Mouse (Mus musculus): ENCODE measurements at regions not wholly inside any gene's neighbourhood (a gene's known extent, or its start where the extent isn't known, plus 50 kb on each side); places are given as distances from the start of the nearest gene placed in this dataset.

DNA sequence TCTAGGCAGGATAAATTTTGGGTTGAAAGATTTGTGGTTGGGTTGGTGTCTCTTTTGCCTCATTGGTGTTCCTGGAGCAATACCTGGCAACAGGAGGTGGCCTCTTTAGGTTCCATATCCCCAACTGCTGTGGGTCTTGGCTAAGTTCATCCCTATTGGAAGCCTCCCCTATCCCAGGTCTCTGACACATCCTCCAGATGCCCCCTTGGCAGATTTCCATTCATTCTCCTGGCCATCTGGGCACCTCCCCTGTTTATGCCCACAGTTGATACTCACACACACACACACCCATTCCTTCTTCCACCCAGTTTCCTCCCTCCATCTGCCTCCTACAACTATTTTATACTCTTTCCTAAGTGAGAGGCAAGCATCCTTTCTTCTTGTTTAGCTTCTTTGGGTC is 984.9 kb upstream of the Gm12353 start:
- Histone ChIP-seq H3K9ac (ENCODE audit: low read depth, low read length) (no peak overlapping the region), H3K4me1 (ENCODE audit: control insufficient read depth, insufficient read depth, low read length) (no peaks in the 10 kb centered on the region), H3K4me2 (ENCODE audit: low read depth, low read length) (no peak overlapping the region), H3K9me3 (ENCODE audit: control insufficient read depth, low read length) (no peaks in the 10 kb centered on the region), H3K27ac (replicated peaks; ENCODE audit: low read depth, low read length) (no peak overlapping the region), H3K27me3 (replicated peaks; ENCODE audit: control insufficient read depth, insufficient read depth, low read length) (no peaks in the 10 kb centered on the region), H3K4me3 (ENCODE audit: low read depth, low read length) (no peak overlapping the region), H3K36me3 (ENCODE audit: control insufficient read depth, insufficient read depth, low read length) (no peaks in the 10 kb centered on the region)
- no peak for DNase-seq (ENCODE audit: low spot score)
- no peak for ATAC-seq (ENCODE audit: low read depth)

DNA sequence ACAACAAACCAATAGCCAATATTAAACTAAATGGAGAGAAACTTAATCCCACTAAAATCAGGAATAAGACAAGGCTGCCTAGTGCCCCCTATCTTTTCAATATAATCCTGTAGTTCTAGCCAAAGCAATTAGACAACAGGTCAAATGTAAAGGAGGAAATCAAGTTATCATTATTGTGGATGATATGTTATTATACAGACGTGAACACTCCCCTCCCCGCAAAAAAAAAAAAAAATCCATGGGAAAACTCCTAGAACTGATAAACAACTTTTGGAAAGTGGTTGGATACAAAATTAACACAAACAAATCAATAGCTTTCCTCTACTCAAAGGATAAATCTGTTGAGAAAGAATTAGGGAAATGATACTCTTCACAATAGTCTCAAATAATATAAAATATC is 966.2 kb upstream of the Gm12353 start:
- Histone ChIP-seq H3K27me3 (replicated peaks; ENCODE audit: control insufficient read depth, insufficient read depth, low read length) (no peaks in the 10 kb centered on the region), H3K4me1 (ENCODE audit: control insufficient read depth, insufficient read depth, low read length) (no peaks in the 10 kb centered on the region), H3K4me3 (ENCODE audit: low read depth, low read length) (no peak overlapping the region), H3K36me3 (ENCODE audit: control insufficient read depth, insufficient read depth, low read length) (no peaks in the 10 kb centered on the region), H3K4me2 (ENCODE audit: low read depth, low read length) (no peak overlapping the region), H3K9me3 (ENCODE audit: control insufficient read depth, low read length) (no peaks in the 10 kb centered on the region), H3K27ac (replicated peaks; ENCODE audit: low read depth, low read length) (no peak overlapping the region), H3K9ac (ENCODE audit: low read depth, low read length) (no peak overlapping the region)
- WGBS, result 92% methylated on average over 2 of the region's 2 CpGs
- ATAC-seq (ENCODE audit: low read depth) (no peak), DNase-seq (ENCODE audit: low spot score) (no peak)

DNA sequence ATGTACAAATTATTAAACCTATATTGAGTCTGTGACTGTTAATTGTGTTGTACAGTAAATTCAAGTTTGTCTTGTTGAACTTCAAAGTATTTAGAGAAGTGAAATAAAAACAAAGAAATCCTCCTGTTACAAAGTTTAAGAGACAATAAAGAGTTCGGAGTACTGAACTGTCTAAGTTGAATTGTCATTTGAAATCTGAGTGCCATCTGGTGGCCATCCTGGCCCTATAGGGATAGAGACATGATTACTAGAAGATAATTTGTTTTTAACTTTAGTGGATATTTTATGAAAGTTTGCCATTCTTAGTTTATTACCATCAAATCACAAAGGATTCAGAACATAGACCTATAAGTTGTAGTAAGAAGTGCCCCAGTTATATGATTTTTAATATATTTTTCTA is 956.1 kb upstream of the Gm12353 start:
- Histone ChIP-seq H3K4me3 (ENCODE audit: low read depth, low read length) (no peak overlapping the region), H3K27ac (replicated peaks; ENCODE audit: low read depth, low read length) (no peak overlapping the region), H3K9me3 (ENCODE audit: control insufficient read depth, low read length) (no peaks in the 10 kb centered on the region), H3K4me2 (ENCODE audit: low read depth, low read length) (no peak overlapping the region), H3K9ac (ENCODE audit: low read depth, low read length) (no peak overlapping the region), H3K36me3 (ENCODE audit: control insufficient read depth, insufficient read depth, low read length) (no peaks in the 10 kb centered on the region), H3K4me1 (ENCODE audit: control insufficient read depth, insufficient read depth, low read length) (no peaks in the 10 kb centered on the region), H3K27me3 (replicated peaks; ENCODE audit: control insufficient read depth, insufficient read depth, low read length) (no peaks in the 10 kb centered on the region)
- no peak for ATAC-seq (ENCODE audit: low read depth)
- 37% methylated on average over 1 of the region's 1 CpGs for WGBS
- peak; percentile 41 for DNase-seq (ENCODE audit: low spot score)

DNA sequence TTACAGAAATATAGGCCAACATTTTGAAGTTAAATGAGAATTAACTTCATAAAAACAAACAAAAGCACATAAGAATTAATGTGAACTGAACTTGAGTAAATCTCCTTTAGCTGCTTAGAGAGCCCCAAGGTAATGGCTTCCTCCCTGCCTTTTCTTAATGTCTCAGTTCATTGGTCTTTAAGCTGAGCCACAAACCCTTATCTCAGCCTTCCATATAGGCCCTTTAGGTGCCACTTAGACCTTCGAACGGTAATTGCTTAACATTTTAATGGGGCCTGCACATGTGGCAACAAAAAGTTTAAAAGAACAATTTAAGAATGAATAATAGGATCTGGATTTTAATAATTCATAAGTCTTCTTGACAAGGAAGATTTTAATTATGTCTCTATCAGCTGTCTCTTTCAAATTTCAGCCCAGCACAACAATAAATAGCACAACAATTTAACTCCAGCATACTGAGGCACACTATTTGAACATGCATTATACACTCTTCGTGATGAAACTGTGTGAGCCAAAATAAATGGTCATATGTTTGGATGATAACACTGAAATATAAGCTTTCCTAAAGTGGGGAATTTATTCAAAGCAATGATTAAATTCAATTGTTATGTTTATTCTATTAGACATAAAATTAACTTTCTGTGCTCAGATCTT is 919.2 kb upstream of the Gm12353 start:
- no peak overlapping the region for H3K27ac ChIP-seq (replicated peaks; ENCODE audit: low read depth, low read length)

DNA sequence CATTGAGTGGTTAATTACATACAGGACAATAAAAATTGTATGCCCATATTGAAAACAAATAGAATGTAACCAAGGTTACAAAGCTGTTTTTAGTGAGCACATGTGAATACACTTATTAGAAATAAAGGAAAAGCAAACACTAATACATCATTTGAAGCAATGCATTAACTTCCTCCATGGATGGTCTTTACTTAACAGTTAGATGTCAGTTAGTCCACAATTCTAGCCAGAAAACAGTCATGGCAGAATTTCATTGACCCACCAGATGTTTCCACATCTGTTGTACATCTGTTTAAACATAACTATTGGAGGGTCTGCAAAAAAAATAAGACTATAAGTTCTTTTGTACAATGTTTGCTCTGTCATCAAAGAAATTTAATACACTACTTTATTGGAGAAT is 911.2 kb upstream of the Gm12353 start:
- no peaks in the 10 kb centered on the region; the same call in 1 of the 2 replicates for H3K4me1 ChIP-seq (ENCODE audit: control insufficient read depth, insufficient read depth, low read length)
- DNase-seq (ENCODE audit: low spot score), result peak; percentile 13

More for the DNA sequence above, 919.2 kb upstream of the Gm12353 start:
- 74% methylated on average over 3 of the region's 3 CpGs for WGBS
- H3K27me3 ChIP-seq (replicated peaks; ENCODE audit: control insufficient read depth, insufficient read depth, low read length), result no peaks in the 10 kb centered on the region
- no peaks in the 10 kb centered on the region for H3K4me1 ChIP-seq (ENCODE audit: control insufficient read depth, insufficient read depth, low read length)
- no peak overlapping the region for H3K4me2 ChIP-seq (ENCODE audit: low read depth, low read length)
- ATAC-seq (ENCODE audit: low read depth) (no peak), DNase-seq (ENCODE audit: low spot score) (no peak)
- H3K36me3 ChIP-seq (ENCODE audit: control insufficient read depth, insufficient read depth, low read length), result no peaks in the 10 kb centered on the region
- H3K9ac ChIP-seq (ENCODE audit: low read depth, low read length), result no peak overlapping the region
- H3K9me3 ChIP-seq (ENCODE audit: control insufficient read depth, low read length), result 0 out of 2 replicates have a peak, but pooled peaks cover under 1% of the 10 kb centered on the region
- H3K4me3 ChIP-seq (ENCODE audit: low read depth, low read length), result no peak overlapping the region

DNA sequence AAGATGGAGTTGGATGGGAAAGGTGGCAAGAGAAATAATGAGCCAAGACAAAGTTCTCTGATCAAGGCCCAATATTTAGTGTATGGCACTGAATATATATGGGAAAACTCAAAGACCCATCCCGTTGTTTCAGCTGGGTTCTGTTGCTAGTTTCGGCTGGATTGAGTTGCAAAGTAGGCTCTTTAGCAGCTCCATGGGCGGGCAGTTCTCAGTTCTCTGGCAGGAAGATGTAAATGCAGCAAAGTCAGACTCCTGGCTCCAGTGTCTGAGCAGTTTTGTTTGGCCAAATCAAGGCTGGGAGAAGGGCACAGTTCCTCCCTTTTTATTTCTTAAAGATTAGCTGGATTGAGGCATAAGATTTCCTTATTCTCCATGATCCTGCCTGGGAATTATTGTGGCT is 909.0 kb upstream of the Gm12353 start:
- Histone ChIP-seq H3K4me3 (ENCODE audit: low read depth, low read length) (no peak overlapping the region), H3K9me3 (ENCODE audit: control insufficient read depth, low read length) (no peaks in the 10 kb centered on the region), H3K4me1 (ENCODE audit: control insufficient read depth, insufficient read depth, low read length) (no peaks in the 10 kb centered on the region; the same call in 1 of the 2 replicates), H3K27ac (replicated peaks; ENCODE audit: low read depth, low read length) (no peak overlapping the region), H3K4me2 (ENCODE audit: low read depth, low read length) (no peak overlapping the region), H3K36me3 (ENCODE audit: control insufficient read depth, insufficient read depth, low read length) (no peaks in the 10 kb centered on the region), H3K27me3 (replicated peaks; ENCODE audit: control insufficient read depth, insufficient read depth, low read length) (no peaks in the 10 kb centered on the region), H3K9ac (ENCODE audit: low read depth, low read length) (no peak overlapping the region)
- DNase-seq (ENCODE audit: low spot score) (peak; percentile 6), ATAC-seq (ENCODE audit: low read depth) (no peak)
- 54% methylated on average over 3 of the region's 3 CpGs for WGBS

More for the DNA sequence above, 911.2 kb upstream of the Gm12353 start:
- Histone ChIP-seq H3K4me3 (ENCODE audit: low read depth, low read length) (no peak overlapping the region), H3K9me3 (ENCODE audit: control insufficient read depth, low read length) (0 out of 2 replicates have a peak, but pooled peaks cover 2% of the 10 kb centered on the region), H3K27me3 (replicated peaks; ENCODE audit: control insufficient read depth, insufficient read depth, low read length) (no peaks in the 10 kb centered on the region), H3K36me3 (ENCODE audit: control insufficient read depth, insufficient read depth, low read length) (no peaks in the 10 kb centered on the region), H3K4me2 (ENCODE audit: low read depth, low read length) (no peak overlapping the region), H3K9ac (ENCODE audit: low read depth, low read length) (no peak overlapping the region), H3K27ac (replicated peaks; ENCODE audit: low read depth, low read length) (no peak overlapping the region)
- no peak for ATAC-seq (ENCODE audit: low read depth)

DNA sequence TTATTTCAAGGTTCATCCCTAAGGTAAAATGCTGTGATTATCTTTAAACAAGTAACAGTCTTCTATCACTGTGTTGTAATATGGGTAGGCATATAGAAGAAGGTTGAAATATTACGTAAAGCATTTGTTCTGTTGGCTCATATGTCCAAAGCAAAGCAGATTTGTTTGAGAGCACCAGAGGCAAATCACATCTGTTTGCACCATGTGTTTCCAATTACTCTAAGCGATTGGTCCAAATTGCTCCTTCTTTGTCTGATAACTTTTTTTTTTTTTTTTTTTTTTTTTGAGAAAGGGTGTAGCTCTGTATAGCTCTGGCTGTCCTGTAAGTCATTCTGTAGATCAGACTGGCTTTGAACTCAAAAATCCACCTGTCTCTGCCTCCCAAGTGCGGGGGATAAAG is 861.0 kb upstream of the Gm12353 start:
- no peak for ATAC-seq (ENCODE audit: low read depth)
- Histone ChIP-seq H3K36me3 (ENCODE audit: control insufficient read depth, insufficient read depth, low read length) (no peaks in the 10 kb centered on the region), H3K4me3 (ENCODE audit: low read depth, low read length) (no peak overlapping the region), H3K9ac (ENCODE audit: low read depth, low read length) (no peak overlapping the region), H3K27ac (replicated peaks; ENCODE audit: low read depth, low read length) (no peak overlapping the region), H3K27me3 (replicated peaks; ENCODE audit: control insufficient read depth, insufficient read depth, low read length) (no peaks in the 10 kb centered on the region), H3K4me2 (ENCODE audit: low read depth, low read length) (no peak overlapping the region), H3K4me1 (ENCODE audit: control insufficient read depth, insufficient read depth, low read length) (no peaks in the 10 kb centered on the region), H3K9me3 (ENCODE audit: control insufficient read depth, low read length) (no peaks in the 10 kb centered on the region)
- 39% methylated on average over 3 of the region's 3 CpGs for WGBS
- peak; percentile 53 for DNase-seq (ENCODE audit: low spot score)

DNA sequence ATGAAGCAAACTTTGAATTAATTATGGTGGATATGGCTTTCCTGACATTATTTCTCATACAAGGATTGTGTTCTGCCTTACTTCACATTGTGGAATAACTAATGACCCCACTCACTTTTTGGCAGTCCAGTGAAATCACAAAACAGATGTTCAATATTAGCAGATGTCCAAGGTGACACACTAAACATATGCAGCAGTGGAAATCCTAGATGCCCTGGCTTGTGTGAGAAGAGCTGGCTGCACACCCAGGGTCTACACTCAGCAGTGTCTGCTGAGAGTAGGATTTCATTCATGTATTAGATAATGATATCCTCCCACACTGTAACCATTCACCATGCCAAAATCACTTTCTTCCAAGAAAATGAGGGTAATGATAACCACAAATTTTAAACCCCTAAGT is 816.9 kb upstream of the Gm12353 start:
- peak; percentile 82 for DNase-seq (ENCODE audit: low spot score)
- no peaks in the 10 kb centered on the region for H3K9me3 ChIP-seq (ENCODE audit: control insufficient read depth, low read length)
- H3K9ac ChIP-seq (ENCODE audit: low read depth, low read length), result no peak overlapping the region
- no peak overlapping the region for H3K27ac ChIP-seq (replicated peaks; ENCODE audit: low read depth, low read length)
- H3K36me3 ChIP-seq (ENCODE audit: control insufficient read depth, insufficient read depth, low read length), result no peaks in the 10 kb centered on the region
- no peaks in the 10 kb centered on the region for H3K4me1 ChIP-seq (ENCODE audit: control insufficient read depth, insufficient read depth, low read length)
- H3K4me3 ChIP-seq (ENCODE audit: low read depth, low read length), result no peak overlapping the region
- H3K4me2 ChIP-seq (ENCODE audit: low read depth, low read length), result no peak overlapping the region
- peak; percentile 71 for ATAC-seq (ENCODE audit: low read depth)
- no peaks in the 10 kb centered on the region for H3K27me3 ChIP-seq (replicated peaks; ENCODE audit: control insufficient read depth, insufficient read depth, low read length)

DNA sequence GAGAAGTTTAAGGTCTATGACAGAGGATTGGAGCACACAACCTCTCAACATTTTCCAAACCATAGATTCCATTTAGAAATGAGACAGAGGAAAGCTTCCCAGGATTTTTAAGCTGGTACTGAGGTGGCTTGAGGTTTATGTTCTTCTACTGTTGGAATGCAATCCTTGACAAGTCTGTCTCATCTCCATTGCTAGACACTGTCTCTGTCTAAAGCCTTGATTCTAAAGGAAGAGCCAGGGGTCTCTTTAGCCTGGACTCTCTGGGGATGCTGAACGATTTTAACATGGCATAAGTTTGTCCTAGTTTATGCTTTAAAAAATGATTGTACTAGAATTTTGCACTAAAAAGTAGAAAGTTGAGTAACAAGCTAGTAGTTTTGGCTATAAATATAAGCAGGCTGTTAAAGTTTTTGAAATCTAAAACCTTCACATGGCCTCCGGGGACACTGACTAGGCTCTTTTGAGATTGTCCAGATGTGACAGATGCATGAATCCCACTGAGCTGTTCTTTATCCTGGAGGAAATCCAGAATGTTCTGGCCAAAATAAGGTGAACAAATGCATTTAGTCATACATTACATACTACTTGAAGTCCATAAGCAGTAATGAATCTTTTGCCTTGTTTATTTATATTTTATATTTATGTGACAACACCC is 809.4 kb upstream of the Gm12353 start:
- H3K4me1 ChIP-seq (ENCODE audit: control insufficient read depth, insufficient read depth, low read length), result 0 out of 2 replicates have a peak, but pooled peaks cover 3% of the 10 kb centered on the region
- no peaks in the 10 kb centered on the region for H3K9me3 ChIP-seq (ENCODE audit: control insufficient read depth, low read length)
- no peak overlapping the region for H3K4me3 ChIP-seq (ENCODE audit: low read depth, low read length)
- no peak overlapping the region for H3K9ac ChIP-seq (ENCODE audit: low read depth, low read length)
- 43% methylated on average over 2 of the region's 2 CpGs for whole genome bisulfite sequencing
- no peaks in the 10 kb centered on the region for H3K36me3 ChIP-seq (ENCODE audit: control insufficient read depth, insufficient read depth, low read length)
- no peaks in the 10 kb centered on the region for H3K27me3 ChIP-seq (replicated peaks; ENCODE audit: control insufficient read depth, insufficient read depth, low read length)
- peak; percentile 87 for DNase-seq (ENCODE audit: low spot score)
- no peak overlapping the region for H3K27ac ChIP-seq (replicated peaks; ENCODE audit: low read depth, low read length)
- no peak overlapping the region for H3K4me2 ChIP-seq (ENCODE audit: low read depth, low read length)
- peak; percentile 79; the same call in 1 of the 2 replicates for ATAC-seq (ENCODE audit: low read depth)
